Mouse (Mus musculus) heart, embryonic 13.5 days (tissue): Measurements from ENCODE around the gene Dop1a. TPM values are rescaled to one million over a fixed set of nuclear protein-coding genes. Genes with fewer than 3 reads are reported as not detected.
A peak's percentile ranks its signal among the peaks of the same experiment; 100 is the strongest.
"Not testable (repeated sequence)": the region's sequence is repeated elsewhere in the genome, so short reads cannot be mapped to it uniquely, and the experiment has no call there.

Source experiments
- ATAC-seq: fragments of 200-750 bp; cut with Nextera tagmentation; 2 replicates; pipeline ENCODE4 v1.8.0; 2017; ENCODE audit warnings: moderate TSS enrichment; ENCODE audit not compliant: insufficient number of reproducible peaks, low FRiP score, low TSS enrichment; ENCODE audit errors: extremely low read depth
- H3K27ac ChIP-seq: fragments of 300-500 bp; sonication (generic); replicated peaks from 2 replicates; pipeline ENCODE4 v1.5.1; 2015; ENCODE audit warnings: moderate library complexity, mild to moderate bottlenecking, inconsistent platforms
- H3K27me3 ChIP-seq: fragments of 300-500 bp; sonication (generic); replicated peaks from 2 replicates; pipeline ENCODE4 v1.6.1; 2015; ENCODE audit warnings: mild to moderate bottlenecking, inconsistent platforms
- H3K36me3 ChIP-seq: fragments of 300-500 bp; sonication (generic); 2 replicates; pipeline ENCODE4 v1.6.1; 2015; ENCODE audit warnings: mild to moderate bottlenecking, inconsistent platforms
- H3K4me1 ChIP-seq: fragments of 300-500 bp; sonication (generic); 2 replicates; pipeline ENCODE4 v1.6.1; 2015; ENCODE audit warnings: inconsistent platforms
- H3K4me2 ChIP-seq: fragments of 300-500 bp; sonication (generic); 2 replicates; pipeline ENCODE4 v1.6.1; 2015; ENCODE audit warnings: inconsistent platforms, mild to moderate bottlenecking, moderate library complexity
- H3K4me3 ChIP-seq: fragments of 300-500 bp; sonication (generic); 2 replicates; pipeline ENCODE4 v1.5.1; 2015; ENCODE audit warnings: moderate library complexity, mild to moderate bottlenecking, inconsistent platforms
- H3K9ac ChIP-seq: fragments of 300-500 bp; sonication (generic); 2 replicates; pipeline ENCODE4 v1.6.1; 2015; ENCODE audit warnings: inconsistent platforms, mild to moderate bottlenecking, moderate library complexity
- H3K9me3 ChIP-seq: fragments of 300-500 bp; sonication (generic); 2 replicates; pipeline ENCODE4 v1.6.1; 2016; ENCODE audit warnings: inconsistent platforms
- WGBS: fragments of 180-500 bp; shearing (Covaris S2); methylation state at CpG from one replicate; pipeline ENCODE4 v1.1.7; 2015; ENCODE audit warnings: mixed read lengths; 5-methylcytosine and 5-hydroxymethylcytosine counted together
- polyA plus RNA-seq: library from polyadenylated mRNA; unstranded; fragments of >200 nt; fragmentation: Nextera tagmentation; extraction: Ambion mirVana; gene quantifications from 2 replicates; pipeline ENCODE4 v1.2.1, GENCODE M21; 2015

The Dop1a gene
- polyA plus RNA-seq, 1 experiment from 2014 or later: 8.9 TPM

- Histone ChIP-seq H3K36me3 (peaks cover 21% of the 10 kb centered on the region), H3K4me1 (0 out of 2 replicates have a peak, but pooled peaks cover 6% of the 10 kb centered on the region), H3K9ac (no peak overlapping the region), H3K4me2 (0 out of 2 replicates have a peak overlapping the region, but pooled peaks have one; percentile 13), H3K4me3 (no peak overlapping the region), H3K27me3 (no peaks in the 10 kb centered on the region), H3K27ac (peak overlapping the region; percentile 36; the same call in 1 of the 2 replicates), H3K9me3 (no peaks in the 10 kb centered on the region)
- ATAC-seq: no peak
- 68% methylated on average over 10 of the region's 10 CpGs for WGBS
Measured at GRCm38 (mm10) chr9:86579657-86580056, 112.7 kb downstream of the Dop1a start.

DNA sequence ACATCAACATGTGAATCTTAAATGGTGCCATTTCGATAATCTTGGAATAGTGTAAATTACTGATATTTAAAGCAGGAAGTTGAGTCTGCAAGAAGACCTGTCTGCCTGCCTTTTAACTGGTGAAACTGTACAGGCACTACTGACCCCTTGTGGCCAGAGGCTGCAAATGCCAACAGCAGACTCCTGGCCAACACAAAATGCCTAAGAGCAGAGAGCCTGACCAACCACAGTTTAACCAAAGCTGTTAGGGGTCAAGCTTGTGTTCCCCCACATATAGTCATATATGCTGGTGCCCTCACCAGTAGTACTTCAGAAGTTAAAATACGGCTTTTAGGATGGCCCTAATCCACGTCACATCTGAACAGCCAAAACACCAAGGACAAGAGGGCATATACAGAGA lies 116.8 kb downstream of the Dop1a start:
- Histone ChIP-seq H3K9me3 (no peaks in the 10 kb centered on the region), H3K4me2 (no peak overlapping the region), H3K9ac (no peak overlapping the region), H3K27ac (no peak overlapping the region), H3K27me3 (no peaks in the 10 kb centered on the region), H3K4me3 (no peak overlapping the region), H3K4me1 (0 out of 2 replicates have a peak, but pooled peaks cover 6% of the 10 kb centered on the region), H3K36me3 (peaks cover 37% of the 10 kb centered on the region)
- WGBS: 51% methylated on average over 3 of the region's 3 CpGs
- no peak for ATAC-seq

GRCm38 (mm10) chr9:86587019-86587795 lies 120.3 kb downstream of the Dop1a start:
- Histone ChIP-seq H3K9me3 (peaks cover 4% of the 10 kb centered on the region; the same call in 1 of the 2 replicates), H3K9ac (no peak overlapping the region), H3K36me3 (peaks cover 40% of the 10 kb centered on the region), H3K4me3 (no peak overlapping the region), H3K4me1 (no peaks in the 10 kb centered on the region), H3K27ac (no peak overlapping the region), H3K4me2 (no peak overlapping the region), H3K27me3 (no peaks in the 10 kb centered on the region)
- ATAC-seq: no peak
- WGBS: 88% methylated on average over 11 of the region's 11 CpGs

GRCm38 (mm10) chr9:86592676-86593668 lies 126.0 kb downstream of the Dop1a start:
- H3K27ac ChIP-seq: peak overlapping the region; percentile 34; the same call in 1 of the 2 replicates
- H3K4me3 ChIP-seq: no peak overlapping the region
- peak overlapping the region; percentile 47 for H3K9ac ChIP-seq
- H3K36me3 ChIP-seq: peaks cover 36% of the 10 kb centered on the region
- peaks cover 4% of the 10 kb centered on the region; the same call in 1 of the 2 replicates for H3K9me3 ChIP-seq
- WGBS: 58% methylated on average over 19 of the region's 19 CpGs
- no peak for ATAC-seq
- no peaks in the 10 kb centered on the region for H3K27me3 ChIP-seq
- H3K4me1 ChIP-seq: peaks cover 20% of the 10 kb centered on the region
- peak overlapping the region; percentile 57 for H3K4me2 ChIP-seq

DNA sequence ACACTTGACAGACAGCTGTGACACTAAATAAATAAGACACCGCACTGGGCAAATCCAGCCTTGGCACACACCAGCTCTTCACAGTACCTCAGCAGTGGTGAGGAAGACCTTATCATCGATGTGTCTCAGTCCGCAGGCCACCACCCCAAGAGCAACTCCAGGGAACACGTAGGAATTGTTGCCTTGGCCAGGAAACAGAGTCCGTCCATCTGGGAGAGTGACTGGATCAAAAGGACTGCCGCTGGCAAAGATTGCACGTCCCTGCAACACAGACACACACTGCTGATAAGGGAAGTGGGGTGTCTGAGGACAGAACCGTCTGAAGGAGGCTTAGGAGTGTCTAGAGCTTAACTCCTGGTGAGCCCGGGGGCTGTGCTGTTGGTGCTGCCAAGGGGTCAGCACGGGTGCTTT lies 127.4 kb downstream of the Dop1a start:
- WGBS: 15% methylated on average over 10 of the region's 10 CpGs
- Histone ChIP-seq H3K36me3 (peaks cover 30% of the 10 kb centered on the region), H3K27ac (peak overlapping the region; percentile 34), H3K4me1 (peaks cover 28% of the 10 kb centered on the region), H3K9ac (0 out of 2 replicates have a peak overlapping the region, but pooled peaks have one; percentile 34), H3K4me2 (peak overlapping the region; percentile 57)
- not testable (repeated sequence) for H3K9me3 ChIP-seq, H3K27me3 ChIP-seq, H3K4me3 ChIP-seq
- ATAC-seq: peak; percentile 32; the same call in 1 of the 2 replicates

- H3K9me3 ChIP-seq, H3K4me2 ChIP-seq, H3K27ac ChIP-seq, H3K27me3 ChIP-seq, H3K4me3 ChIP-seq, H3K9ac ChIP-seq, ATAC-seq: not testable (repeated sequence)
- peaks cover 46% of the 10 kb centered on the region for H3K4me1 ChIP-seq
- peaks cover 18% of the 10 kb centered on the region for H3K36me3 ChIP-seq
Measured at GRCm38 (mm10) chr9:86596983-86597382, 130.0 kb downstream of the Dop1a start.

DNA sequence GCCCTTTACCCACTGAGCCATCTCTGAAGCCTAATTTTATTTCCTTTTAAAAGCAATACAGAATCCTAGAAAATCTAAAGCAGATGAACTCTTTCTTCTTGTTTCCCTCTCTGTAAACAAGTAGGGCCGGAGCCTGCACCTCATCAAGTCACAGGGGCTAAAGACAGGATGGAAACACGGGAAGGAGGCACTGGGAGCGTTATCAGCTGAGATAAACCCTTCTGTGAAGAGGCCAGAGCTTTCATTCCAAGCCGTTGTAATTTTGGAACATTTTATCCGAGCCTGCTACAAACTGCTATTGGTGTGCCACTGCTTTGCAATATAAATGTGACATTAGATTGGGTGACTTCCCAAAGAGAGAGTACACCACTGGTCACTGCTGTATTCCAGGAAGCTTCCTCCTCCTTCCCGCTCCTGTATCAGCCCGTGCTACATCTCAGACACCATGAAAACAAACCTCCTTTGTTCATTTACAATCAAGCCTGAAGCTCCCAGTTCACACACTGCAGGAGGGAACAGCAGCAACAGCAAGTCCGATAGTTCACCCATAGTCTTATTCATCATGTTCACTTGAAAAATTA lies 132.9 kb downstream of the Dop1a start:
- Histone ChIP-seq H3K9ac (peak overlapping the region; percentile 47; the same call in 1 of the 2 replicates), H3K4me2 (peak overlapping the region; percentile 34), H3K4me3 (no peak overlapping the region), H3K4me1 (peaks cover 30% of the 10 kb centered on the region), H3K9me3 (no peaks in the 10 kb centered on the region), H3K27me3 (no peaks in the 10 kb centered on the region), H3K27ac (peak overlapping the region; percentile 83), H3K36me3 (peaks cover 18% of the 10 kb centered on the region)
- 9% methylated on average over 8 of the region's 8 CpGs for WGBS
- ATAC-seq: no peak; the same call in 1 of the 2 replicates

Other genes with a start within 250 kb of the Dop1a start
- 4.6 and 4.7 TPM in 2 replicates for gene Ube2cbp, start 2.2 kb upstream of the Dop1a start, polyA plus RNA-seq
- 21.6 and 23.4 TPM in 2 replicates for gene Pgm3, start 104.7 kb downstream of the Dop1a start, polyA plus RNA-seq
- gene Rwdd2a, start 104.8 kb downstream of the Dop1a start, polyA plus RNA-seq: 3.9 and 4.1 TPM in 2 replicates
- gene Me1, start 228.8 kb downstream of the Dop1a start, polyA plus RNA-seq: 32.2 and 32.6 TPM in 2 replicates